Mouse (Mus musculus) inflammation-experienced regulatory T-cells, adult 16 weeks (primary cell): ENCODE results near the gene Gan. TPM values are rescaled to one million over a fixed set of nuclear protein-coding genes. Genes with fewer than 3 reads are reported as not detected.

Experiments
- polyA plus RNA-seq: library from polyadenylated mRNA; unstranded; fragments of 100-300 nt; shearing (Covaris generic); gene quantifications from one replicate; pipeline ENCODE4 v1.2.1, GENCODE M21; 2017

Gan gene
- 1.1 TPM for polyA plus RNA-seq

DNA sequence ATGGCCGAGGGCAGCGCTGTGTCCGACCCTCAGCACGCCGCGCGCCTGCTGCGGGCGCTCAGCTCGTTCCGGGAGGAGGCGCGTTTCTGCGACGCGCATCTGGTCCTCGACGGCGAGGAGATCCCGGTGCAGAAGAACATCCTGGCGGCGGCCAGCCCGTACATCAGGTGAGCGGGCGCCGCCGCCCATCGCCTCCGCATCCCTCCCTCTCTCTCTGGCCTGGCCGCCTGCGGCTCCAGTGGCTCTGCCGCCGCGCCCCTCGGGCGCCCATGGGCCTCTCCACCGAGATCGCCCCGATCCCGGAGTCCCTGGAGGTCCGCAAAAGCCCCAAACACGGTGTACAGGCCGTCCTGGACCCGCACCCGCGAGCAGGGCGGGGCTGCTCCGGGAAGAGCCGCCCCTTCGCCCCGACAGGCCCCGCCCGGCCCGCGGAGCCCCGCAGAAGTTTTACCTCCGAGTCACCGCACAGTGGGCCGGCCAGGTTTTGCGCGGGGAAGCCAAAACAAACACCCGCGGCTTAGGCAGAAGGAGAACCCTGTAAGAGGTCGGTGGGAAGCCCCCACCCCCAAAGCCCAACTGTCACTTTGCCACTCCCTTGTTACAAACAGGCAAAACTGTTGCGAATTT, at the start of gene Gan:
Gene Gan (plus strand): TSS at position 1 of the 627 bp plus-strand sequence.

DNA sequence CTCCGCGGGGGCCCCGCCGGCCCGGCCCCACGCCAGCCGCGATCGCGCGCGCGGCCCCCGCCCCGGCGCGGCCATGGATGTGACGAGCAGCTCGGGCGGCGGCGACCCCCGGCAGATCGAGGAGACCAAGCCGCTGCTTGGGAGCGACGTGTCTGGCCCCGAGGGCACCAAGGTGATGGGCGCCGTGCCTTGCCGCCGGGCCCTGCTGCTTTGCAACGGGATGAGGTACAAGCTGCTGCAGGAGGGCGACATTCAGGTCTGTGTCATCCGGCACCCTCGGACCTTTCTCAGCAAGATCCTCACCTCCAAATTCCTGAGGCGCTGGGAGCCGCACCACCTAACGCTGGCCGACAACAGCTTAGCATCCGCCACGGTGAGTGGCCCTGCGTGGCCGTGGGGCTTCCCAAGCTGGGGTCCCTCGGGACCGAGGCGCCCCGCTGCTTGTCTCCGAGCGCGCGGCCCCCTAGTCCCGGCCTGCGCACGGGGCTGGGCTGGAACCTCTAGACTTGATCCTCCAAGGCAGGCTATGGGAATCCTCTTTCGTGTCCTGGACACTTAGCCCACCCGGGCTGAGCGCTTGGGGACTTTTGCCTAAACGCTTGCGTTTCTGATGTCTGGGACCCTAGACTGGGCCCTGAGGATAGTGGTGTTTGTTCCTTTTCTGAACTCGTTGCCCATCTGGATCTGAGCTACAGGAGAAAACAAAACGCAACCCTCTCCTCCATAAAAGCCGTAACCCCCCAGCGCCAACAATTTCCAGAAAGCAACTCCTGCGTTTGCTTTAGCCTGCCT, 99.3 kb downstream of the Gan start, which contains the start of gene Cmip:
Gene Cmip (plus strand): TSS at position 36 of the 792 bp plus-strand sequence.

Other genes with a start within 250 kb of the Gan start
- 34.7 TPM for gene Cmc2, start 236.7 kb upstream of the Gan start, polyA plus RNA-seq
- gene Cenpn, start 236.4 kb upstream of the Gan start, polyA plus RNA-seq = 4.1 TPM
- 8.7 TPM for gene Atmin, start 214.7 kb upstream of the Gan start, polyA plus RNA-seq
- 0.48 TPM for gene 1700030J22Rik, start 179.2 kb upstream of the Gan start, polyA plus RNA-seq
- gene Gcsh, start 164.6 kb upstream of the Gan start, polyA plus RNA-seq = 32.6 TPM
- gene Pkd1l2, start 75.7 kb upstream of the Gan start, polyA plus RNA-seq = 0.11 TPM
- gene Bco1, start 62.3 kb upstream of the Gan start, polyA plus RNA-seq = not detected
- gene Cmip, start 98.9 kb downstream of the Gan start, polyA plus RNA-seq = 7.1 TPM